Mouse (Mus musculus): ENCODE results near the gene Slc22a18.

- TF ChIP-seq CTCF (IDR thresholded peaks at IDR 0.05; ENCODE audit: low read depth, low read length) (no peak), POLR2A (IDR thresholded peaks at IDR 0.05; ENCODE audit: extremely low read depth, insufficient read depth, low read length) (no peak)
Observed at GRCm38 (mm10) chr7:143477800-143478199, 4.3 kb downstream of the Slc22a18 start.

All from liver, adult 2 months (tissue).